Mouse (Mus musculus) myocyte (in vitro differentiated cells): Measurements from ENCODE around the gene Krt84. TPM values are rescaled to one million over a fixed set of nuclear protein-coding genes. Genes with fewer than 3 reads are reported as not detected.
"Not testable (repeated sequence)": the region's sequence is repeated elsewhere in the genome, so short reads cannot be mapped to it uniquely, and the experiment has no call there.

Experiments used
- H3K27me3 ChIP-seq: one replicate; pipeline ENCODE4 v1.6.1; 2011; ENCODE audit not compliant: control insufficient read depth, insufficient read depth, insufficient read length
- H3K36me3 ChIP-seq: one replicate; pipeline ENCODE4 v1.6.1; 2011; ENCODE audit not compliant: control insufficient read depth, insufficient read depth
- H3K4me2 ChIP-seq: one replicate; pipeline ENCODE4 v1.6.1; 2011; ENCODE audit warnings: low read depth, control low read depth
- H3K4me3 ChIP-seq: one replicate; pipeline ENCODE4 v1.5.1; 2011; ENCODE audit warnings: mild to moderate bottlenecking, control low read depth, moderate library complexity
- H3K79me2 ChIP-seq: one replicate; pipeline ENCODE4 v1.6.1; 2011; ENCODE audit not compliant: control insufficient read depth, insufficient read depth
- H3ac ChIP-seq: one replicate; pipeline ENCODE4 v1.6.1; 2011; ENCODE audit not compliant: control insufficient read depth, insufficient read length
- CEBPB ChIP-seq: IDR thresholded peaks from 2 replicates; pipeline ENCODE4 v1.6.1; 2011; ENCODE audit warnings: mild to moderate bottlenecking, moderate library complexity; ENCODE audit not compliant: poor library complexity, insufficient read depth, severe bottlenecking
- E2F4 ChIP-seq: IDR thresholded peaks from one replicate; pipeline ENCODE4 v1.6.1; 2011; ENCODE audit warnings: mild to moderate bottlenecking, control low read depth, moderate library complexity; ENCODE audit not compliant: insufficient read depth
- MAX ChIP-seq: IDR thresholded peaks from one replicate; pipeline ENCODE4 v1.6.1; 2011; ENCODE audit warnings: low read depth, mild to moderate bottlenecking, control low read depth
- MYOD1 ChIP-seq, 3 experiments: IDR thresholded peaks; one replicate each; pipeline ENCODE4 v1.6.1; 2011; ENCODE audit warnings: control low read depth in 2 of 3, low read depth in 2 of 3, mild to moderate bottlenecking in 2 of 3, moderate library complexity in 1 of 3; ENCODE audit not compliant: insufficient read length in 2 of 3, control insufficient read depth in 1 of 3
- MYOG ChIP-seq, 3 experiments: IDR thresholded peaks; one replicate each; pipeline ENCODE4 v1.6.1; 2011; ENCODE audit warnings: control low read depth in 2 of 3, low read depth in 2 of 3, mild to moderate bottlenecking in 2 of 3; ENCODE audit not compliant: insufficient read length in 2 of 3, control insufficient read depth in 1 of 3, insufficient read depth in 1 of 3
- POLR2A ChIP-seq: IDR thresholded peaks from one replicate; pipeline ENCODE4 v1.6.1; 2011; ENCODE audit warnings: low read depth, mild to moderate bottlenecking, control low read depth, moderate library complexity; ENCODE audit not compliant: insufficient read length
- POLR2AphosphoS2 ChIP-seq: IDR thresholded peaks from one replicate; pipeline ENCODE4 v1.6.1; 2011; ENCODE audit warnings: low read depth, control low read depth; ENCODE audit not compliant: insufficient read length
- REST ChIP-seq: IDR thresholded peaks from one replicate; pipeline ENCODE4 v1.6.1; 2011; ENCODE audit warnings: mild to moderate bottlenecking, control low read depth, moderate library complexity; ENCODE audit not compliant: insufficient read depth, insufficient read length
- SRF ChIP-seq: IDR thresholded peaks from one replicate; pipeline ENCODE4 v1.6.1; 2011; ENCODE audit warnings: low read depth; ENCODE audit not compliant: control insufficient read depth, insufficient read length
- TCF12 ChIP-seq: IDR thresholded peaks from one replicate; pipeline ENCODE4 v1.6.1; 2011; ENCODE audit warnings: mild to moderate bottlenecking, control low read depth; ENCODE audit not compliant: poor library complexity, insufficient read depth, severe bottlenecking
- TCF3 ChIP-seq: IDR thresholded peaks from one replicate; pipeline ENCODE4 v1.6.1; 2011; ENCODE audit warnings: low read depth, control low read depth; ENCODE audit not compliant: insufficient read length
- USF1 ChIP-seq: IDR thresholded peaks from one replicate; pipeline ENCODE4 v1.6.1; 2011; ENCODE audit warnings: low read depth, mild to moderate bottlenecking, control low read depth, moderate library complexity
- polyA plus RNA-seq: library from polyadenylated mRNA; unstranded; fragments of >200 nt; fragmentation: generic; extraction: Trizol; gene quantifications from one replicate; pipeline ENCODE4 v1.2.1, GENCODE M21; 2012; ENCODE audit warnings: missing spikeins

Krt84 gene
- polyA plus RNA-seq, 1 experiment, result not detected

GRCm38 (mm10) chr15:101522556-101523232 lies 9.9 kb downstream of the Krt84 start:
- H3K36me3 ChIP-seq, result no peaks in the 10 kb centered on the region
- TF ChIP-seq CEBPB, result no peak
- TF ChIP-seq TCF3, result no peak
- no peak overlapping the region for H3K4me3 ChIP-seq
- peaks cover 31% of the 10 kb centered on the region for H3K27me3 ChIP-seq
- no peaks in the 10 kb centered on the region for H3K79me2 ChIP-seq
- H3ac ChIP-seq, result no peak overlapping the region
- no peak overlapping the region for H3K4me2 ChIP-seq

- peaks cover 5% of the 10 kb centered on the region for H3K27me3 ChIP-seq
- no peaks in the 10 kb centered on the region for H3K36me3 ChIP-seq
- TF ChIP-seq TCF12 (no peak), MAX (no peak), TCF3 (no peak), E2F4 (no peak), POLR2AphosphoS2 (no peak), MYOG (IDR thresholded peaks at IDR 0.05; ENCODE audit: control insufficient read depth in 1 of 3, insufficient read depth in 1 of 3, insufficient read length in 2 of 3, low read depth in 2 of 3) (no peak), POLR2A (no peak), SRF (no peak), CEBPB (no peak), REST (no peak), USF1 (no peak), MYOD1 (IDR thresholded peaks at IDR 0.05; ENCODE audit: control insufficient read depth in 1 of 3, insufficient read length in 2 of 3, low read depth in 2 of 3) (no peak)
- no peaks in the 10 kb centered on the region for H3K79me2 ChIP-seq
- H3K4me3 ChIP-seq, result no peak overlapping the region
- H3ac ChIP-seq, result no peak overlapping the region
- H3K4me2 ChIP-seq, result no peak overlapping the region
Measured at GRCm38 (mm10) chr15:101519792-101520191, 12.8 kb downstream of the Krt84 start.

GRCm38 (mm10) chr15:101517161-101517560 lies 15.5 kb downstream of the Krt84 start, which contains the start of gene Gm49425:
TSS of gene Gm49425 (minus strand) at chr15:101517261.
- not testable (repeated sequence) for H3K36me3 ChIP-seq, H3K4me3 ChIP-seq, H3K4me2 ChIP-seq, H3ac ChIP-seq, H3K79me2 ChIP-seq
- H3K27me3 ChIP-seq, result peaks cover 10% of the 10 kb centered on the region

GRCm38 (mm10) chr15:101508247-101508646 lies 24.4 kb downstream of the Krt84 start:
- Histone ChIP-seq H3ac (no peak overlapping the region), H3K4me2 (no peak overlapping the region), H3K27me3 (peaks cover 31% of the 10 kb centered on the region), H3K4me3 (no peak overlapping the region), H3K79me2 (no peaks in the 10 kb centered on the region), H3K36me3 (no peaks in the 10 kb centered on the region)
- no peak for TF ChIP-seq MYOD1 (IDR thresholded peaks at IDR 0.05; ENCODE audit: control insufficient read depth in 1 of 3, insufficient read length in 2 of 3, low read depth in 2 of 3)
- no peak for TF ChIP-seq REST
- no peak for TF ChIP-seq TCF12
- TF ChIP-seq POLR2AphosphoS2, result no peak
- TF ChIP-seq MYOG (IDR thresholded peaks at IDR 0.05; ENCODE audit: control insufficient read depth in 1 of 3, insufficient read depth in 1 of 3, insufficient read length in 2 of 3, low read depth in 2 of 3), result no peak
- no peak for TF ChIP-seq SRF
- TF ChIP-seq E2F4, result no peak
- TF ChIP-seq USF1, result no peak
- TF ChIP-seq MAX, result no peak
- no peak for TF ChIP-seq POLR2A
- no peak for TF ChIP-seq CEBPB
- TF ChIP-seq TCF3, result no peak

- Histone ChIP-seq H3K4me3 (no peak overlapping the region), H3K36me3 (no peaks in the 10 kb centered on the region), H3K27me3 (peaks cover 35% of the 10 kb centered on the region), H3K79me2 (no peaks in the 10 kb centered on the region), H3ac (no peak overlapping the region), H3K4me2 (no peak overlapping the region)
- no peak for TF ChIP-seq POLR2AphosphoS2
- no peak for TF ChIP-seq E2F4
- TF ChIP-seq MYOG (IDR thresholded peaks at IDR 0.05; ENCODE audit: control insufficient read depth in 1 of 3, insufficient read depth in 1 of 3, insufficient read length in 2 of 3, low read depth in 2 of 3), result no peak
- no peak for TF ChIP-seq SRF
- TF ChIP-seq CEBPB, result no peak
- no peak for TF ChIP-seq MYOD1 (IDR thresholded peaks at IDR 0.05; ENCODE audit: control insufficient read depth in 1 of 3, insufficient read length in 2 of 3, low read depth in 2 of 3)
- TF ChIP-seq POLR2A, result no peak
- TF ChIP-seq REST, result no peak
- no peak for TF ChIP-seq USF1
- TF ChIP-seq MAX, result no peak
- TF ChIP-seq TCF12, result no peak
- no peak for TF ChIP-seq TCF3
Measured at GRCm38 (mm10) chr15:101506896-101507758, 25.5 kb downstream of the Krt84 start.
